8 mouse cellular contexts compared by ENCODE assay signal in genomic region chr9:52046686-52047085, GRCm38 (mm10). TPM values are rescaled to one million over a fixed set of nuclear protein-coding genes. Genes with fewer than 3 reads are reported as not detected.
DNase-seq lines count a peak whose midpoint lies in the region; ATAC-seq lines count a peak whose summit lies in the region.

No protein-coding gene starts in this region.

- no peak for DNase-seq in heart, adult 18-20 months
- no peak for DNase-seq in hindbrain, embryonic 10.5 days (ENCODE audit: low spot score)
- DNase-seq in kidney, postnatal 36 days, result peak; percentile 43 to 63
- DNase-seq in c-Kit-positive CD71-positive TER-119-positive erythroid progenitor cells, embryonic 14.5 days (ENCODE audit: low spot score), result no peak
- no peak for DNase-seq in cerebellum, postnatal 4 days (ENCODE audit: low spot score in 2 of 2)
- DNase-seq in thymus, postnatal 4 days, result no peak

- peak overlapping the region; percentile 100; the same call in 1 of the 2 replicates for H3K9ac ChIP-seq in heart, embryonic 15.5 days
- 0 out of 2 replicates have a peak overlapping the region, but pooled peaks have one; percentile 29 for H3K9ac ChIP-seq in neural tube, embryonic 12.5 days

- no peaks in the 10 kb centered on the region for H3K9me3 ChIP-seq in heart, embryonic 15.5 days (replicated peaks)
- H3K9me3 ChIP-seq in hindbrain, embryonic 10.5 days, result no peaks in the 10 kb centered on the region
- no peaks in the 10 kb centered on the region for H3K9me3 ChIP-seq in neural tube, embryonic 12.5 days

- peak overlapping the region; percentile 66 for H3K4me2 ChIP-seq in heart, embryonic 15.5 days
- peak overlapping the region; percentile 71 for H3K4me2 ChIP-seq in neural tube, embryonic 12.5 days (replicated peaks)

- H3K27ac ChIP-seq in heart, embryonic 15.5 days, result peak overlapping the region; percentile 100
- H3K27ac ChIP-seq in hindbrain, embryonic 10.5 days, result peak overlapping the region; percentile 100
- no peak overlapping the region for H3K27ac ChIP-seq in neural tube, embryonic 12.5 days

- H3K36me3 ChIP-seq in heart, embryonic 15.5 days, result no peaks in the 10 kb centered on the region
- no peaks in the 10 kb centered on the region for H3K36me3 ChIP-seq in hindbrain, embryonic 10.5 days
- H3K36me3 ChIP-seq in neural tube, embryonic 12.5 days, result no peaks in the 10 kb centered on the region

- H3K4me1 ChIP-seq in heart, embryonic 15.5 days (replicated peaks), result peaks cover 21% of the 10 kb centered on the region
- peaks cover 36% of the 10 kb centered on the region for H3K4me1 ChIP-seq in hindbrain, embryonic 10.5 days (replicated peaks)
- H3K4me1 ChIP-seq in neural tube, embryonic 12.5 days, result peaks cover 24% of the 10 kb centered on the region

- WGBS in heart, embryonic 15.5 days, result 19% methylated on average over 5 of the region's 5 CpGs
- 24% methylated on average over 5 of the region's 5 CpGs for WGBS in hindbrain, embryonic 10.5 days
- WGBS in neural tube, embryonic 12.5 days, result 14% methylated on average over 5 of the region's 5 CpGs

- no peak for ATAC-seq in heart, embryonic 15.5 days (replicated peaks; ENCODE audit: insufficient number of reproducible peaks, insufficient read depth, low FRiP score, low read depth)
- ATAC-seq in neural tube, embryonic 12.5 days (ENCODE audit: low FRiP score, low read depth), result no peak

- peak overlapping the region; percentile 97 for H3K4me3 ChIP-seq in heart, embryonic 15.5 days
- H3K4me3 ChIP-seq in hindbrain, embryonic 10.5 days, result peak overlapping the region; percentile 97
- peak overlapping the region; percentile 91; the same call in 1 of the 2 replicates for H3K4me3 ChIP-seq in neural tube, embryonic 12.5 days

- H3K27me3 ChIP-seq in heart, embryonic 15.5 days, result no peaks in the 10 kb centered on the region
- no peaks in the 10 kb centered on the region for H3K27me3 ChIP-seq in hindbrain, embryonic 10.5 days (ENCODE audit: insufficient read depth, poor library complexity, severe bottlenecking)
- no peaks in the 10 kb centered on the region for H3K27me3 ChIP-seq in neural tube, embryonic 12.5 days (replicated peaks)

RNA-seq across cellular contexts. Expression of gene Rdx, which starts 0.3 kb away (rescaled TPM):
- polyA plus RNA-seq in heart, embryonic 15.5 days (2015; fragmentation: Nextera tagmentation; extraction: Ambion mirVana), result 92.0 and 102 TPM in 2 replicates
- 10 to 100 TPM; 88.4 to 91.8 TPM for total RNA-seq in heart, adult 18-20 months (2021)
- 128 and 160 TPM in 2 replicates for polyA plus RNA-seq in hindbrain, embryonic 10.5 days (2016; fragmentation: Nextera tagmentation; extraction: Ambion mirVana)
- polyA plus RNA-seq in neural tube, embryonic 12.5 days (2016; fragmentation: Nextera tagmentation; extraction: Ambion mirVana), result 133 and 136 TPM in 2 replicates

Comparison
In these comparisons a context has a peak if more than half of its experiments do, and no peak if none do; other contexts are left out.
1. DNase-seq: peak in kidney, postnatal 36 days (2 of 2); none in heart, adult 18-20 months (0 of 2), hindbrain, embryonic 10.5 days (single experiment), c-Kit-positive CD71-positive TER-119-positive erythroid progenitor cells, embryonic 14.5 days (single experiment), cerebellum, postnatal 4 days (0 of 2) and thymus, postnatal 4 days (single experiment).
2. Peak in every context shown above with its lines, with median percentiles within 50 percentile points of each other: H3K4me3 ChIP-seq.